Mouse (Mus musculus): ENCODE measurements around the gene Ttc39a.
"Not testable (repeated sequence)": the region's sequence is repeated elsewhere in the genome, so short reads cannot be mapped to it uniquely, and the experiment has no call there.

- TF ChIP-seq POLR2A, CTCF (IDR thresholded peaks at IDR 0.05; ENCODE audit: extremely low read depth, insufficient read depth, low read length): not testable (repeated sequence)
Observed at GRCm38 (mm10) chr4:109404908-109405307, 1.5 kb upstream of the Ttc39a start.

Data from cortical plate, adult 2 months (tissue).